Mouse (Mus musculus) spleen, adult 18-20 months (tissue): ENCODE data around the gene Cks2.
"Not testable (repeated sequence)": the region's sequence is repeated elsewhere in the genome, so short reads cannot be mapped to it uniquely, and the experiment has no call there.

Experiments
- DNase-seq, 2 experiments: peaks; one replicate each; pipeline ENCODE4 v3.0.0; 2022; ENCODE audit warnings: mixed read lengths in 2 of 2

Cks2 gene

GRCm38 (mm10) chr13:51641424-51641823, 3.6 kb upstream of the Cks2 start:
- DNase-seq = no peak

GRCm38 (mm10) chr13:51642171-51642778, 2.8 kb upstream of the Cks2 start:
- no peak for DNase-seq

- DNase-seq = no peak
These were observed 856 bp upstream of the Cks2 start for GRCm38 (mm10) chr13:51643924-51644828.

DNA sequence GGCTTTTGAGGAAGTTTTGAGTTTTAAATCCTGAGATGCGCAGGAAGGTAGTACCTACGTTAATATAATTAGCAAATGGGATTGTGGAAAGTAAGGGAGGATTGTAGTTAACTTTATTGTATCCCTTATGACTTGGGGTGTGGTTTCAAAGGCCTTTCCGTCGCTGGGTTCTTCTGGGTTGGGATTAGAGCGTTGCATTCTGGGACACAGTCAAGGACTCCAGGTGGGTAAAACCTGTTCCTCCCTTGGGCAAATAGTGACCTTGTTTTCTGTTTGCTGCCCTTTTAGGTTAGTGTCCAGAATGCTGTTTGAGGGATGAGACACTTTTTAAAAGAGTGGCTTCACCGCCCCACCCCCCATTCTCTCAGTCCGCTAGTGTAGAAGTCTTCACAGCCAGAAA, 840 bp downstream of the Cks2 start:
- DNase-seq = peak in 1 of 2 experiments; percentile 3

GRCm38 (mm10) chr13:51646362-51647027, 1.5 kb downstream of the Cks2 start:
- no peak for DNase-seq

DNA sequence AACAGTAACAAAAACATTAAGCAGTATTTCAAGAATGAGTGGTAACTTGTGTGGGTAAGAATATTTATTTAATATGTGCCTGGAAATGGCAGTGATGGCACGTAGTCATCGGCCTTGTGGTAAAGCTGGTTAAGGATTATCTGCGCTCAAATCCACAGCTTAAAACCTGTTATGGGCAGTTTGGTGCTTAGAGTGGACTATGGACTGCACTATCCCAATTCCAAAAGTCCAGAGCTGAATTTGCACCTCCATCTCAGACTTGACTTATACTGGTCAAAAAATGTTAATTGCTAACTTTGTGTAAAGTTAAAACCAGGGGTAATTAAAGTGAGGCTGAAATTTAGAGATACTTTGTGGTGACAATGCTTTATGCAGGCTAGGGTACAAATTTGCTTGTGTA, 2.7 kb downstream of the Cks2 start:
- DNase-seq = no peak

DNA sequence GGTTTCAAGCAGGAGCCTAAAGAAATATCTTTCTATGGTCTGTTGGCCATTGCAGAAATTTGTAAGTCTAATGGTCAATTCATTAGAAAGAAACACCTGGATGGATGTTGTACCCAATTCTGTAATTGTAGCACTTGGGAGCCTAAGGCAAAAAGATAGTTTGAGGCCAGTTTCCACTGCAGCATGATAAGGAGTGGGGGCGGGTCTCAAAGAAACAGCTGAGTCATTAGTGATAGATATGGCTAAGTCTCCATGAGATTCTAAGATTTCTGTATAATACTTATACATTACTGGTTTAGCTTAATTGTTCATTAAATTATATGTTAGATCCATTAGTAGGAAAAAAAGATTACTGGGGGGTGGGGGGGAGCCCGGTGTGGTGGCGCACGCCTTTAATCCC, 3.2 kb downstream of the Cks2 start:
- no peak for DNase-seq

- DNase-seq = no peak
These were observed 4.7 kb downstream of the Cks2 start for GRCm38 (mm10) chr13:51649740-51650139.

GRCm38 (mm10) chr13:51651408-51652064, 6.5 kb downstream of the Cks2 start, which contains the start of gene Secisbp2:
Secisbp2 (plus strand) TSS chr13:51651697.
- peak; percentile 87 to 91 for DNase-seq

DNA sequence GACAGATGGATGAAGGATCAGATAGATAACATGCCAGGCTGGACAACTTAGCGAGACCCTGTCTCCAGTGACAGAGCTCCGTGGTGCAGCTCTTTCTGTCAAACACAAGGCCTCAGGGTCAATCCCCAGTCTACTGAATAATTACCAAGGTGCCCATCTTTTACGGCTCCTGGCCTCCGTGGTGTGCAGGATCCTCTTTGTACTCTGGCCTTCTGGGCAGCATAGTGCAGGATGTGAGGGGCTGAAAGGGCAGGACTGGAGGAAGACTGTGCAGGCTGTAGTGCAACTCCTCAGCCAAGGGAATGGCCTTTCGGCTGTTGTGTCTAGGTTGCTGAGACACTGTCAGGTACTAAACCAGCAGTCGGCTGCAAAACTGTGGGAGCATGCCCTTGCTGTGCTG, 8.1 kb downstream of the Cks2 start:
- DNase-seq = no peak

- no peak for DNase-seq
These were observed 8.9 kb downstream of the Cks2 start for GRCm38 (mm10) chr13:51653961-51654360.

- DNase-seq = no peak
These were observed 11.6 kb downstream of the Cks2 start for GRCm38 (mm10) chr13:51656516-51657235.

DNA sequence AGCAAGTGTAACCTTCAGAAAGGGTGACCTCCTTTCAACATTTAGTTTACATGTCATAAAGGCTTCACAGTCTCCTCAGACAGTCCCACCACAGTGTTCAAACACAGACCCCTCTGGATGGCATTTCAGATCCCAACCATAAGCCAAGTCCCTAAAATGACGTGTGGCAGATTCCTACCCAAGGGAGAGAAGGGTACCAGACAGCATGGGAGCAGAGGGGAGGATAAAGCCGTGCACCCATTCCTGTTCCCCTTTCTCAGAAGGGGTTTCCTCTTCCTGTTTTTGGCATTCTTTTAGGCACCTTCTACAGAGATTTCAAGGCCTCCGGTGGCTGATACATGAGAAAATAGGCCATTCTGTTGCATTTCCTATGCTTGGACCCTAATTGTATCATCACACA, 13.1 kb downstream of the Cks2 start:
- no peak for DNase-seq

- no peak for DNase-seq
These were observed 14.5 kb downstream of the Cks2 start for GRCm38 (mm10) chr13:51659573-51659972.

GRCm38 (mm10) chr13:51663561-51663960, 18.5 kb downstream of the Cks2 start:
- DNase-seq = no peak

DNA sequence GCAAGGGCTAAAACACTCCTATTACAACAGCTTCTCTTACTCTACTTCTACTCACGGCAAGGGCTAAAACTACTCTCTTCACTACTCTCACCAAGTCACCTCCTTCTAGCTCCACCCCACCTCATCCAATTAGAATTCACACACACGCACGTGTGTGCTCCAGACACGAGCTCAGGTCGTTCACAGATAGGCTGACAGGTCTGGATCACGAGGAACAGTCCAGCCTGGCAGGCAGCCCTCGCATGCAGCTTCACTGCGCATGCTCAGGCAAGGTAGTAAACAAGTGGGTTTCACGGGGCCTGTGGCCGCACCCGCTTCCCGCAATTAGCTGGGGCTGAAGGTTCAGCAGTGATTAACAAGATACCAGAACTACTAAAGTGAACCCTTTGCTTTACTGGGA, 23.2 kb downstream of the Cks2 start:
- DNase-seq = not testable (repeated sequence)

GRCm38 (mm10) chr13:51676641-51677040, 31.6 kb downstream of the Cks2 start:
- no peak for DNase-seq

GRCm38 (mm10) chr13:51677041-51677440, 32.0 kb downstream of the Cks2 start:
- DNase-seq = no peak

DNA sequence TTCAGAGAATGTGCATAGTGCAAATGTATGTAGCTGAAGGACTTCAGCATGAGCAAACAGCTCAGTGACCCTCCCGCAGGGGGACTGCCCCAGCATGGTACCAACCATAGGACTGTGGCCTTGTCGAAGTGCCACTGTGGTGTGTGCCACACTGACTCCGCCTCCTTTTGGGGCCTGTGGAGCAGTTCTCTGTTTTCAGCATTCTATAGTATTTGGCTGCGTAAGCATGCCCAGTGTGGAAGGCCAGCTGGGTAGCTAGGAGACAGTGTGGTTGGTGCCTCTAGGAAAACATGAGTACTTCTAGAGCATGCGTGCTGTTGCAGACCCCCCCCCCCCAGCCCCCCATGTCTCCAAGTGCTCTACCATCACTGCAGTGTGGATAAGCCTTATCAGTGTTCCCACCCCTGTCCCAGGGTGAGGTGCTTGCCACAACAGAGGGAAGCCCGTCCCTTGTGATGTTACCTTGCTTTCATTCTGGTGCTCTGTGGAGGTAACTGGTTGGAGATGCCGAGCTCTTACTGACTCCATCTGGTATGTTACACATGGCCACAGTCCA, 32.7 kb downstream of the Cks2 start:
- no peak for DNase-seq

DNA sequence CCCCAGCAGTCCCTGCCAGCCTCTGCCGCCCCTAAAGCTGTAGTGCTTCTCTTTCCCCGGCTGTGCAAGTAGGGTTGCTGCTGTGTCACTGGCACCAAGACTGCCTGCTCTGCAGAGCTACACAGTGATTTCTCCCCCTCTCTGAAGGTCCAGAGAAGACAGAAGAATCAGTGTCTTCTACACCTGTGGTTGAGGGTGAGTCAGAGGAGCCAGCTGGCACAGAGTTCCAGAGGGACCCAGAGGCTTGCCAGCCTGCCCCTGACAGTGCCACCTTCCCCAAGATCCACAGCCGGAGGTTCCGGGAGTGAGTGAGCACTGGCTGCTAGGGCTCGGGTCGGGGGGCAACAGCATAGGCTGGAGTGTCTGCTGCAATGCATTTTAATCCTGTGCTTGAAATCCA, 33.7 kb downstream of the Cks2 start:
- DNase-seq = no peak

DNA sequence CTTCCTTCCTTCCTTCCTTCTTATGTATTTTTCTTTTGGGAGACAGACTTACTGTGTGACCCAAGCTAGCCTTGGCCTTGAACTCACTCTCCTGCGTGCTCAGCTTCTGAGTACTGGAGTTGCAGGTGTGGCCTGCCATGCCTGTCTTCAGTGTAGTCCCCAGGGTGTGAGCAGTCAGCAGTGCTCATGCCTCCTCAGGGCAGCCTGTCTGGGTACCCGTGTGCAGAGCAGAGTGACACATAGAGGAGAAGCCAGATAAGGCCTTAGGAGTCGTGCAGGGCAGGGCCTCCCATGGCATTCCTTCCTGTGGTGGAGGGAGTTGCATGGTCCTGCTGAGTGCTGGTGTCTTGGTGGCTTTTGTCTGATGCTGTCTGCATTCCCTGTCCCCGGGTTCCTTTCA, 34.3 kb downstream of the Cks2 start:
- no peak for DNase-seq

DNA sequence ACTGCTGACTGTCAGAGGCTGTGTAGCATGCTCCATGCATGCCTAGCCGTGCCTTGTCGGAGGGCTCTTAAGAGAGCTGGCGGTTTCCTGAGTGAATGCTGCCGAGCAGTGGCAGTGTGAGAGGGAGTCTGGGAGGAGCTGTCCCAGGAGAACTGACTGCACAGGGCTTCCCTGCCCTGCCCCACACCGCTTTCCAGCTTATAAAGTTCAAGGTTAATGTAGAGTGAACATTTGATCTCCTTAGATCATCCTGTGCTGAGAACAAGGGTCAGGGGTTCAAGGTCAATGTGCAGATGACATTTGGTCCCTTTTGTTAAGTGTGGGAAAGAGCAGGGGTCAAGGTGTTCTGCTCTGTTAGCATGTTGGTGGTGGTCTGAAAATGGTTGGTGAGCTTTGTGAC, 36.0 kb downstream of the Cks2 start:
- no peak for DNase-seq
